Mouse (Mus musculus): ENCODE data around the gene Arfgap2. TPM values are rescaled to one million over a fixed set of nuclear protein-coding genes. Genes with fewer than 3 reads are reported as not detected.

Gene Arfgap2
- polyA plus RNA-seq, 2 experiments from 2014 or later = 73.1 to 85.9 TPM

GRCm38 (mm10) chr2:91259493-91259892 is 5.3 kb upstream of the Arfgap2 start:
- no peak for ATAC-seq

- ATAC-seq = no peak
Observed at GRCm38 (mm10) chr2:91263692-91264660, 798 bp upstream of the Arfgap2 start.

GRCm38 (mm10) chr2:91268042-91268441 is 3.3 kb downstream of the Arfgap2 start:
- no peak for ATAC-seq

GRCm38 (mm10) chr2:91268706-91269105 is 3.9 kb downstream of the Arfgap2 start:
- ATAC-seq = no peak

- no peak for ATAC-seq
Observed at GRCm38 (mm10) chr2:91269687-91270133, 4.9 kb downstream of the Arfgap2 start.

GRCm38 (mm10) chr2:91278749-91279371 is 14.1 kb downstream of the Arfgap2 start:
- ATAC-seq = no peak

GRCm38 (mm10) chr2:91279372-91279755 is 14.6 kb downstream of the Arfgap2 start:
- ATAC-seq = no peak

- ATAC-seq = no peak
Observed at GRCm38 (mm10) chr2:91281366-91281765, 16.6 kb downstream of the Arfgap2 start.

GRCm38 (mm10) chr2:91283972-91284371 is 19.2 kb downstream of the Arfgap2 start:
- no peak for ATAC-seq

GRCm38 (mm10) chr2:91284375-91285199 is 19.8 kb downstream of the Arfgap2 start:
- ATAC-seq = no peak

- no peak for ATAC-seq
Observed at GRCm38 (mm10) chr2:91285885-91286505, 21.2 kb downstream of the Arfgap2 start.

- ATAC-seq = no peak
Observed at GRCm38 (mm10) chr2:91287563-91287962, 22.8 kb downstream of the Arfgap2 start.

- ATAC-seq = no peak
Observed at GRCm38 (mm10) chr2:91291197-91292007, 26.6 kb downstream of the Arfgap2 start.

GRCm38 (mm10) chr2:91294226-91294625 is 29.5 kb downstream of the Arfgap2 start:
- no peak for ATAC-seq

- ATAC-seq = no peak
Observed at GRCm38 (mm10) chr2:91295895-91296294, 31.1 kb downstream of the Arfgap2 start.

GRCm38 (mm10) chr2:91299156-91299555 is 34.4 kb downstream of the Arfgap2 start:
- ATAC-seq = no peak

- no peak for ATAC-seq
Observed at GRCm38 (mm10) chr2:91300784-91301183, 36.0 kb downstream of the Arfgap2 start.

GRCm38 (mm10) chr2:91301836-91302235 is 37.1 kb downstream of the Arfgap2 start:
- ATAC-seq = no peak

GRCm38 (mm10) chr2:91302845-91303244 is 38.1 kb downstream of the Arfgap2 start:
- no peak for ATAC-seq

- no peak for ATAC-seq
Observed at GRCm38 (mm10) chr2:91305926-91306325, 41.2 kb downstream of the Arfgap2 start.

- no peak for ATAC-seq
Observed at GRCm38 (mm10) chr2:91306589-91306988, 41.8 kb downstream of the Arfgap2 start.
